Mouse (Mus musculus): ENCODE measurements around the gene D5Ertd579e. TPM values are rescaled to one million over a fixed set of nuclear protein-coding genes. Genes with fewer than 3 reads are reported as not detected.
"Not testable (repeated sequence)": the region's sequence is repeated elsewhere in the genome, so short reads cannot be mapped to it uniquely, and the experiment has no call there.

Gene D5Ertd579e
- polyA plus RNA-seq, 1 experiment from 2014 or later: 16.7 TPM

GRCm38 (mm10) chr5:36674658-36675433 is 21.0 kb downstream of the D5Ertd579e start:
- Histone ChIP-seq H3K4me3 (replicated peaks) (no peak overlapping the region), H3K9me3 (no peaks in the 10 kb centered on the region), H3K4me2 (replicated peaks) (no peak overlapping the region), H3K27me3 (replicated peaks) (no peaks in the 10 kb centered on the region), H3K36me3 (no peaks in the 10 kb centered on the region), H3K9ac (no peak overlapping the region), H3K4me1 (replicated peaks) (peaks cover 8% of the 10 kb centered on the region), H3K27ac (0 out of 2 replicates have a peak overlapping the region, but pooled peaks have one; percentile 11)
- WGBS: 57% methylated on average over 4 of the region's 4 CpGs
- peak; percentile 53; the same call in 1 of the 2 replicates for ATAC-seq

- no peak for ATAC-seq
- Histone ChIP-seq H3K4me3 (replicated peaks) (no peak overlapping the region), H3K9me3 (no peaks in the 10 kb centered on the region), H3K4me2 (replicated peaks) (no peak overlapping the region), H3K27me3 (replicated peaks) (no peaks in the 10 kb centered on the region), H3K9ac (no peak overlapping the region), H3K36me3 (0 out of 2 replicates have a peak, but pooled peaks cover 4% of the 10 kb centered on the region), H3K4me1 (replicated peaks) (no peaks in the 10 kb centered on the region), H3K27ac (no peak overlapping the region)
- 71% methylated on average over 7 of the region's 7 CpGs for WGBS
These were observed 26.5 kb downstream of the D5Ertd579e start for GRCm38 (mm10) chr5:36669021-36670008.

- Histone ChIP-seq H3K9ac (no peak overlapping the region), H3K4me2 (replicated peaks) (no peak overlapping the region), H3K27me3 (replicated peaks) (no peaks in the 10 kb centered on the region), H3K27ac (no peak overlapping the region), H3K9me3 (no peaks in the 10 kb centered on the region), H3K4me3 (replicated peaks) (no peak overlapping the region), H3K4me1 (replicated peaks) (no peaks in the 10 kb centered on the region), H3K36me3 (0 out of 2 replicates have a peak, but pooled peaks cover 4% of the 10 kb centered on the region)
- ATAC-seq: no peak
- 89% methylated on average over 8 of the region's 8 CpGs for WGBS
These were observed 27.3 kb downstream of the D5Ertd579e start for GRCm38 (mm10) chr5:36668572-36668971.

DNA sequence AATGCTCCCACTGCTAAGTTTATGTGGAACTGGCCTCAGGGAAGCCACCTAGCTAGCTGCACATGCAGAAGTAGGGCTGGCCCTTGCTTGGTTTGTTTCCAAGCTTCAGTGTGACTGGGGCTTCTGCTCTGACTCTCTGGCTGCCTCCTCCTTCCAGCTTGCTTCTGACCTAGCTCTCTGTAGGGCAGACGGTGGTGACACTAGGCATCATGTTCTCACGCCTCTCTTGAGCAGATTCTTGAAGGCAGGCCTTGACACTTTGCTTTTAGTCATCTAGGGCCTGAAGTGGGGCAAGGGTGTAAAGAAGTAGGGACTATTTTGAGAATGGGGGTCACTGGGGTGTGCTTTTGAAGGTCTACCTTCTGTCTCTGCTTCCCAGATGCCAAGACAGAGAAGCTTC is 27.8 kb downstream of the D5Ertd579e start:
- not testable (repeated sequence) for H3K27me3 ChIP-seq (replicated peaks); H3K4me1 ChIP-seq (replicated peaks); H3K9me3 ChIP-seq; H3K27ac ChIP-seq; H3K4me2 ChIP-seq (replicated peaks); H3K9ac ChIP-seq; H3K36me3 ChIP-seq; ATAC-seq; H3K4me3 ChIP-seq (replicated peaks)
- 84% methylated on average over 2 of the region's 2 CpGs for WGBS

DNA sequence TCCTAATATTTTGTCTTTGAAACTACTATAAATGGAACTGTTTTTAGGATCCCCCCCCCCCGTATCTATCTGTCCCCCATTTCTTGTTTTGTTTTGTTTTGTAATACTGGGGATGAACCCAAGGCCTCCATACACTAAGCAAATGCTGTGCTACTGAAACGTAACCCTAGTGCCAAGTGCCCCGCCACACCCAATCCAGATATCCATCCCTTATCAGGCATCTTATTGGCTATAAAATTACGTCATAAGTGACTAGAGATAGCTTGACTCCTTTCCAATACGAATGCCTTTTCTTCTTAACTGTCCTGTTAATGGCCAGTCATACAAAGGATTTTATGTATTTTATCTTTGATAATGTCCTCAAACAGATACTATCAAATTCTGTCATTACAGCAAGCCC is 28.7 kb downstream of the D5Ertd579e start:
- WGBS: 74% methylated on average over 5 of the region's 5 CpGs
- Histone ChIP-seq H3K9ac (no peak overlapping the region), H3K4me3 (replicated peaks) (no peak overlapping the region), H3K36me3 (0 out of 2 replicates have a peak, but pooled peaks cover 4% of the 10 kb centered on the region), H3K9me3 (no peaks in the 10 kb centered on the region), H3K4me1 (replicated peaks) (no peaks in the 10 kb centered on the region), H3K27me3 (replicated peaks) (no peaks in the 10 kb centered on the region), H3K4me2 (replicated peaks) (no peak overlapping the region), H3K27ac (no peak overlapping the region)
- ATAC-seq: peak; percentile 81

DNA sequence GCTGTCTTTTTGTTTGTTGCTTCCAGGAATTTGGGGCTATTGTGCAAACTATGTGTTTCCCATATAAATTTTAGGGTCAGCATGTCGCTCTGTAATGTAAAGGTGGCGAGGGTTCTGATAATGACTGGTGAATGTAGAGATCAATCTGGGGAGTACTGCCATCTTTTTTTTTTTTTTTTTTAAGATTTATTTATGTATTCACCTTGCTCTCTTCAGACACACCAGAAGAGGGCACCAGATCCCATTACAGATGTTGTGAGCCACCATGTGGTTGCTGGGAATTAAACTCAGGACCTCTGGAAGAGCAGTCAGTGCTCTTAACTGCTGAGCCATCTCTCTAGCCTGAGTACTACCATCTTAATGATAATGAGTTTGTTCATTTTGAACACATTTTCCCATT is 29.1 kb downstream of the D5Ertd579e start:
- not testable (repeated sequence) for H3K27ac ChIP-seq; H3K27me3 ChIP-seq (replicated peaks); ATAC-seq; H3K4me1 ChIP-seq (replicated peaks); H3K4me3 ChIP-seq (replicated peaks); H3K9ac ChIP-seq; H3K9me3 ChIP-seq; H3K4me2 ChIP-seq (replicated peaks); H3K36me3 ChIP-seq
- 99% methylated on average over 2 of the region's 2 CpGs for WGBS

GRCm38 (mm10) chr5:36663329-36663728 is 32.5 kb downstream of the D5Ertd579e start:
- Histone ChIP-seq H3K27me3 (replicated peaks) (no peaks in the 10 kb centered on the region), H3K27ac (no peak overlapping the region), H3K4me3 (replicated peaks) (no peak overlapping the region), H3K9ac (no peak overlapping the region), H3K36me3 (no peaks in the 10 kb centered on the region), H3K9me3 (no peaks in the 10 kb centered on the region), H3K4me2 (replicated peaks) (no peak overlapping the region), H3K4me1 (replicated peaks) (no peaks in the 10 kb centered on the region)
- no peak for ATAC-seq
- WGBS: 78% methylated on average over 2 of the region's 2 CpGs

DNA sequence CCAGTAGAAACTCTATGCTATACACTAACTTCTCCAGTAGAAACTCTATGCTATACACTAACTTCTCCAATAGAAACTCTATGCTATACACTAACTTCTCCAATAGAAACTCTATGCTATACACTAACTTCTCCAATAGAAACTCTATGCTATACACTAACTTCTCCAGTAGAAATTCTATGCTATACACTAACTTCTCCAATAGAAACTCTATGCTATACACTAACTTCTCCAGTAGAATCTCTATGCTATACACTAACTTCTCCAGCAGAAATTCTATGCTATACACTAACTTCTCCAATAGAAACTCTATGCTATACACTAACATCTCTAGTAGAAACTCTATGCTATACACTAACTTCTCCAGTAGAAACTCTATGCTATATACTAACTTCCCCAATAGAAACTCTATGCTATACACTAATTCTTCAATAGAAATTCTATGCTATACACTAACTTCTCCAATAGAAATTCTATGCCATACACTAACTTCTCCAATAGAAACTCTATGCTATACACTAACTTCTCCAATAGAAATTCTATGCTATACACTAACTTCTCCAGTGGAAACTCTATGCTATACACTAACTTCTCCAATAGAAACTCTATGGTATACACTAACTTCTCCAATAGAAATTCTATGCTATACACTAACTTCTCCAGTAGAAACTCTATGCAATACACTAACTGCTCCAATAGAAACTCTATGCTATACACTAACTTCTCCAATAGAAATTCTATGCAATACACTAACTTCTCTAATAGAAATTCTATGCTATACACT is 34.7 kb downstream of the D5Ertd579e start:
- H3K4me3 ChIP-seq (replicated peaks); H3K4me2 ChIP-seq (replicated peaks); H3K9ac ChIP-seq; ATAC-seq; H3K9me3 ChIP-seq; H3K27ac ChIP-seq; H3K4me1 ChIP-seq (replicated peaks); H3K27me3 ChIP-seq (replicated peaks); H3K36me3 ChIP-seq: not testable (repeated sequence)

DNA sequence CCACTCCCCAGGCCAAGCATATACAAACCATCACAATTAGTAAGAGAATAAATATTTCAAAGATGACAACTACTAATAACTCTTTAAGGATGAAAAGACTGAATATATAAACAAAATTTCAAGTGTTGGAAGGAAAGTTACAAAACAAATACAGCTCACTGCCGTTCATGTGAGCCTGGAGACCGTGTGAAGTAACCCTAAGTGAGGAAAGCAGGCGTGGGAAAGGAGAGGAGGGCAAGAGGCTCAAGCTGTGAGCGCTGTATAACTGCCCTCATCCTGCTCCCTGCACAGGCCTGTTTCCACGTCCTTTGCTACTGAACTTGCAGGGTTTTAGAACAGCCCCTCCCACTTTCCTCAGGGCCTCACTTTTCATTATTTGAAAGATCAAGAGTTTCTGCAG is 70.2 kb downstream of the D5Ertd579e start:
- H3K4me2 ChIP-seq (replicated peaks): no peak overlapping the region
- H3K4me1 ChIP-seq (replicated peaks): peaks cover 15% of the 10 kb centered on the region
- 38% methylated on average over 5 of the region's 5 CpGs for WGBS
- H3K27ac ChIP-seq: no peak overlapping the region
- no peak for ATAC-seq
- no peak overlapping the region for H3K4me3 ChIP-seq (replicated peaks)
- no peaks in the 10 kb centered on the region for H3K36me3 ChIP-seq
- no peak overlapping the region for H3K9ac ChIP-seq
- H3K27me3 ChIP-seq (replicated peaks): no peaks in the 10 kb centered on the region
- H3K9me3 ChIP-seq: no peaks in the 10 kb centered on the region

DNA sequence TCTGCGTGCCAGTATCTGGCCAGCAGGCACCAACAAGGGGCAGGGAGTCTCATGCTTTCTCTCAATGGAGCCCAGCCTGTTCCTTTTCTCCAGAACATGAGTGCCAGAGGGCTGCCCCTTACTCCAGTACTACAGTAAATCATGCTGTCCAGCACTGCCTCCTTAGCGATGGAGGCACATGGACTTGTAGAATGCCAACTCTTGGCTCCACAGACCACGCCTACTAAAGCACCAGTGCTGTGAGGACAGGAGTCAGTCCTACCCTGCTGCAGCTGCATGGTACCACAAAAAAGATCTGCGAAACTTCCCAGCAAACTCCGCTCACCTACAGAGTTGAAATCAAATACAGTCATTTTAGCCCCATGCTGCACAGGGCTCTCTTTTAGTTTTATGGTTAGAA is 72.2 kb downstream of the D5Ertd579e start:
- no peak for ATAC-seq
- H3K4me2 ChIP-seq (replicated peaks): no peak overlapping the region
- H3K9ac ChIP-seq: no peak overlapping the region
- H3K4me1 ChIP-seq (replicated peaks): peaks cover 17% of the 10 kb centered on the region
- H3K4me3 ChIP-seq (replicated peaks): no peak overlapping the region
- H3K27me3 ChIP-seq (replicated peaks): no peaks in the 10 kb centered on the region
- H3K36me3 ChIP-seq: no peaks in the 10 kb centered on the region
- H3K27ac ChIP-seq: no peak overlapping the region
- 85% methylated on average over 5 of the region's 5 CpGs for WGBS
- no peaks in the 10 kb centered on the region for H3K9me3 ChIP-seq

DNA sequence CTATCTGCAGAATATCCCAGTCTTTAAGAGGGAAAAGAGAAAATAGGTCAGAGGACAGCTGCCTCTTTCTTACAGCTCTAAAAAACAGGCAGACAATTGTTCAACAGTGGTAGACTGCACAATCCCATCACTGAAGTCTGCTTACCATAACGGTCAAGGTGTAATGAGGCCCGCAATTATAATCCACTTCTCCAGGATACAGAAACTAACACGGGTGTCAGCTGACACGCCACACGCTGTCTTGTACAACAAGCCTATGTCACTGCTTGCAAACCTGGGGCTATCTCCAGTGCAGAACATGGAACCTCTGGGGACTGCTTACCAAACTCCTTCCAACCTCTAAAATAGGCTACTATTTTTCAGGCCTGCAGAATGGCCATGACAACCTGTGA is 74.8 kb downstream of the D5Ertd579e start:
- peaks cover 13% of the 10 kb centered on the region for H3K4me1 ChIP-seq (replicated peaks)
- no peak for ATAC-seq
- 74% methylated on average over 5 of the region's 5 CpGs for WGBS
- H3K9ac ChIP-seq: no peak overlapping the region
- peaks cover 11% of the 10 kb centered on the region for H3K36me3 ChIP-seq
- H3K4me3 ChIP-seq (replicated peaks): no peak overlapping the region
- H3K27me3 ChIP-seq (replicated peaks): no peaks in the 10 kb centered on the region
- H3K9me3 ChIP-seq: no peaks in the 10 kb centered on the region
- peak overlapping the region; percentile 24; the same call in 1 of the 2 replicates for H3K27ac ChIP-seq
- no peak overlapping the region for H3K4me2 ChIP-seq (replicated peaks)
